Mouse (Mus musculus): Measurements from ENCODE around the gene Vps37c. TPM values are rescaled to one million over a fixed set of nuclear protein-coding genes. Genes with fewer than 3 reads are reported as not detected.

Gene Vps37c
- polyA plus RNA-seq, 1 experiment from 2014 or later: 26.2 TPM

GRCm38 (mm10) chr19:10738811-10739210 is 50.3 kb downstream of the Vps37c start, which contains the start of gene Cd5:
Gene Cd5, minus strand, starts transcription at chr19:10739002.
- 76% methylated on average over 4 of the region's 4 CpGs for WGBS
- DNase-seq (ENCODE audit: low spot score) (no peak), ATAC-seq (replicated peaks; ENCODE audit: insufficient number of reproducible peaks, low FRiP score, low TSS enrichment, low read depth) (no peak)
- no peaks in the 10 kb centered on the region for H3K9me3 ChIP-seq (replicated peaks; ENCODE audit: control insufficient read depth, low read length)
- H3K27ac ChIP-seq (replicated peaks; ENCODE audit: low read depth, low read length): no peak within 1 kb of the TSS
- H3K4me3 ChIP-seq (ENCODE audit: low read depth, low read length): no peak within 1 kb of the TSS
- H3K27me3 ChIP-seq (ENCODE audit: control insufficient read depth, insufficient read depth, low read length): no peaks in the 10 kb centered on the region
- no peak within 1 kb of the TSS for H3K4me2 ChIP-seq (ENCODE audit: low read depth, low read length)
- H3K4me1 ChIP-seq (ENCODE audit: control insufficient read depth, insufficient read depth, low read length): no peaks in the 10 kb centered on the region; the same call in 1 of the 2 replicates
- H3K9ac ChIP-seq (replicated peaks; ENCODE audit: low read length): no peak within 1 kb of the TSS
- H3K36me3 ChIP-seq (replicated peaks; ENCODE audit: control insufficient read depth, insufficient read depth, low read depth, low read length): no peaks in the 10 kb centered on the region

DNA sequence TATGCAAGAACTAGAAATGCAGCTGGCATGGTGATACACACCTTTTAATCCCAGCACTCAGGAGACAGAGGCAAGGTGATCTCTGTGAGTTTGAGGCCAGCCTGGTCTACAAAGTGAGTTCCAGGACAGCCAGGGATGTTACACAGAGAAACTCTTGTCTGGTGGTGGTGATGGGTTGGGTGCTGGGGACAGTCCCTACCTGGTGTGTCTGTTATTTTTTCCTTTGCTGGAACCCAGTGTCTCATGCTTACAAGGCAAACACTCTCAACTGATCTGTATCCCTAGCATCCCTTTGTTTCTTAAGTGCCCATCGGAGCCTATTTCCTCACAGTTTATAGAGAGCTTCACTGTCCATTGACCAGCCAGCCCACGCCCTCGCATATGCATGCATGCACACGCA is 51.4 kb downstream of the Vps37c start:
- Histone ChIP-seq H3K4me3 (ENCODE audit: low read depth, low read length) (no peak overlapping the region), H3K27me3 (ENCODE audit: control insufficient read depth, insufficient read depth, low read length) (no peaks in the 10 kb centered on the region), H3K9ac (replicated peaks; ENCODE audit: low read length) (no peak overlapping the region), H3K36me3 (replicated peaks; ENCODE audit: control insufficient read depth, insufficient read depth, low read depth, low read length) (no peaks in the 10 kb centered on the region), H3K9me3 (replicated peaks; ENCODE audit: control insufficient read depth, low read length) (no peaks in the 10 kb centered on the region), H3K27ac (replicated peaks; ENCODE audit: low read depth, low read length) (no peak overlapping the region), H3K4me2 (ENCODE audit: low read depth, low read length) (no peak overlapping the region), H3K4me1 (ENCODE audit: control insufficient read depth, insufficient read depth, low read length) (no peaks in the 10 kb centered on the region; the same call in 1 of the 2 replicates)
- DNase-seq (ENCODE audit: low spot score) (no peak), ATAC-seq (replicated peaks; ENCODE audit: insufficient number of reproducible peaks, low FRiP score, low TSS enrichment, low read depth) (no peak)
- 98% methylated on average over 4 of the region's 4 CpGs for WGBS

- Histone ChIP-seq H3K4me3 (ENCODE audit: low read depth, low read length) (no peak overlapping the region), H3K27ac (replicated peaks; ENCODE audit: low read depth, low read length) (no peak overlapping the region), H3K4me1 (ENCODE audit: control insufficient read depth, insufficient read depth, low read length) (no peaks in the 10 kb centered on the region; the same call in 1 of the 2 replicates), H3K27me3 (ENCODE audit: control insufficient read depth, insufficient read depth, low read length) (no peaks in the 10 kb centered on the region), H3K36me3 (replicated peaks; ENCODE audit: control insufficient read depth, insufficient read depth, low read depth, low read length) (no peaks in the 10 kb centered on the region), H3K9ac (replicated peaks; ENCODE audit: low read length) (no peak overlapping the region), H3K9me3 (replicated peaks; ENCODE audit: control insufficient read depth, low read length) (no peaks in the 10 kb centered on the region), H3K4me2 (ENCODE audit: low read depth, low read length) (no peak overlapping the region)
- no peak for DNase-seq (ENCODE audit: low spot score)
- ATAC-seq (replicated peaks; ENCODE audit: insufficient number of reproducible peaks, low FRiP score, low TSS enrichment, low read depth): no peak
- WGBS: 41% methylated on average over 11 of the region's 11 CpGs
These were observed 52.3 kb downstream of the Vps37c start for GRCm38 (mm10) chr19:10740641-10741440.

- no peak overlapping the region for H3K4me2 ChIP-seq (ENCODE audit: low read depth, low read length)
- no peaks in the 10 kb centered on the region for H3K36me3 ChIP-seq (replicated peaks; ENCODE audit: control insufficient read depth, insufficient read depth, low read depth, low read length)
- 86% methylated on average over 6 of the region's 6 CpGs for WGBS
- no peaks in the 10 kb centered on the region for H3K27me3 ChIP-seq (ENCODE audit: control insufficient read depth, insufficient read depth, low read length)
- no peak for DNase-seq (ENCODE audit: low spot score)
- H3K9ac ChIP-seq (replicated peaks; ENCODE audit: low read length): no peak overlapping the region
- no peak overlapping the region for H3K4me3 ChIP-seq (ENCODE audit: low read depth, low read length)
- no peaks in the 10 kb centered on the region for H3K9me3 ChIP-seq (replicated peaks; ENCODE audit: control insufficient read depth, low read length)
- ATAC-seq (replicated peaks; ENCODE audit: insufficient number of reproducible peaks, low FRiP score, low TSS enrichment, low read depth): no peak
- H3K4me1 ChIP-seq (ENCODE audit: control insufficient read depth, insufficient read depth, low read length): no peaks in the 10 kb centered on the region; the same call in 1 of the 2 replicates
- H3K27ac ChIP-seq (replicated peaks; ENCODE audit: low read depth, low read length): no peak overlapping the region
These were observed 53.6 kb downstream of the Vps37c start for GRCm38 (mm10) chr19:10742145-10742544.

- no peaks in the 10 kb centered on the region; the same call in 1 of the 2 replicates for H3K4me1 ChIP-seq (ENCODE audit: control insufficient read depth, insufficient read depth, low read length)
- no peak overlapping the region for H3K4me3 ChIP-seq (ENCODE audit: low read depth, low read length)
- 74% methylated on average over 3 of the region's 3 CpGs for WGBS
- no peak overlapping the region for H3K9ac ChIP-seq (replicated peaks; ENCODE audit: low read length)
- no peak overlapping the region for H3K4me2 ChIP-seq (ENCODE audit: low read depth, low read length)
- H3K36me3 ChIP-seq (replicated peaks; ENCODE audit: control insufficient read depth, insufficient read depth, low read depth, low read length): no peaks in the 10 kb centered on the region
- DNase-seq (ENCODE audit: low spot score) (no peak), ATAC-seq (replicated peaks; ENCODE audit: insufficient number of reproducible peaks, low FRiP score, low TSS enrichment, low read depth) (no peak)
- no peaks in the 10 kb centered on the region for H3K9me3 ChIP-seq (replicated peaks; ENCODE audit: control insufficient read depth, low read length)
- H3K27ac ChIP-seq (replicated peaks; ENCODE audit: low read depth, low read length): no peak overlapping the region
- H3K27me3 ChIP-seq (ENCODE audit: control insufficient read depth, insufficient read depth, low read length): no peaks in the 10 kb centered on the region
These were observed 54.0 kb downstream of the Vps37c start for GRCm38 (mm10) chr19:10742565-10742964.

DNA sequence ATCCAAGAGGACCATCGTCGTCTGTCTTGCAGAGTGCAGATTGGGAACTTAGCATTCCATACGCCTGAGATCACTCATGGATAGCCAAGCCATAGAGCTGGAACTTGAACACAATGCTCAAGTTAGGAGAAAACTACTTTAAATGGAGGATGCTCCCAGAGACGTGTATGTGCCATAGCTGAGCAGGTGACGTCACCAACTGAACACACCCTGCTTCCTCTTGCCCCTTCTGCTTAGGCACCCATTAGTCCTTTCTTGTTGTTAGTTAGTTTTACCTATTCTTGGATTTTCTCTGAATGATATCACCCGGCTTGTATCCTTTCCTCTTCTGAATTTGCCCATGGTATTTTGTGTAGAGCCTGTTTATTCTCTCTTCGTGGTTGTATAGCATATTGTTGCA is 58.6 kb downstream of the Vps37c start:
- Histone ChIP-seq H3K4me3 (ENCODE audit: low read depth, low read length) (no peak overlapping the region), H3K9me3 (replicated peaks; ENCODE audit: control insufficient read depth, low read length) (no peaks in the 10 kb centered on the region), H3K9ac (replicated peaks; ENCODE audit: low read length) (no peak overlapping the region), H3K27me3 (ENCODE audit: control insufficient read depth, insufficient read depth, low read length) (no peaks in the 10 kb centered on the region), H3K27ac (replicated peaks; ENCODE audit: low read depth, low read length) (no peak overlapping the region), H3K36me3 (replicated peaks; ENCODE audit: control insufficient read depth, insufficient read depth, low read depth, low read length) (no peaks in the 10 kb centered on the region), H3K4me2 (ENCODE audit: low read depth, low read length) (no peak overlapping the region), H3K4me1 (ENCODE audit: control insufficient read depth, insufficient read depth, low read length) (no peaks in the 10 kb centered on the region)
- WGBS: 84% methylated on average over 7 of the region's 7 CpGs
- DNase-seq (ENCODE audit: low spot score) (no peak), ATAC-seq (replicated peaks; ENCODE audit: insufficient number of reproducible peaks, low FRiP score, low TSS enrichment, low read depth) (no peak)

DNA sequence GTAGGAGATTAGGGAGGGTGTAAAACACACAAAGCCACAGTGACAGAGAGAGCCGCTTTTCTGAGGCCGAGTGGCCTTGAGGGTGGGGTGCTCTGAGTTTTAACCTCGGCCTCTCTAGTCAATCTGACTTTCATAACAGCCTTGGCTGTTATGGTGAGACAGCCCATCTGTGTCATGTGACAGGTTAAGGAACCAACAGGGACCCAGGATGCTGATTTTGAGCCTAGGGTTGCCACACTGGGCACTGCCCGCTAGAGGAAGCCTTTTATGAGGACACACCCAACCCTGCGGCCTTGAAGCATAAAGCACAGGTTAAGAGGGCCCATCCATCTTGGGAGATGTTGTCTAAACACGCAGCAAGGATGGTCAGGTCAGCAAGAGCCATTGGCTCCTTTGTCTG is 59.2 kb downstream of the Vps37c start:
- H3K27me3 ChIP-seq (ENCODE audit: control insufficient read depth, insufficient read depth, low read length): no peaks in the 10 kb centered on the region
- H3K27ac ChIP-seq (replicated peaks; ENCODE audit: low read depth, low read length): no peak overlapping the region
- no peak overlapping the region for H3K4me3 ChIP-seq (ENCODE audit: low read depth, low read length)
- no peak overlapping the region for H3K4me2 ChIP-seq (ENCODE audit: low read depth, low read length)
- H3K9ac ChIP-seq (replicated peaks; ENCODE audit: low read length): no peak overlapping the region
- ATAC-seq (replicated peaks; ENCODE audit: insufficient number of reproducible peaks, low FRiP score, low TSS enrichment, low read depth): no peak
- no peaks in the 10 kb centered on the region for H3K9me3 ChIP-seq (replicated peaks; ENCODE audit: control insufficient read depth, low read length)
- WGBS: 89% methylated on average over 6 of the region's 6 CpGs
- no peaks in the 10 kb centered on the region for H3K4me1 ChIP-seq (ENCODE audit: control insufficient read depth, insufficient read depth, low read length)
- DNase-seq (ENCODE audit: low spot score): no peak
- no peaks in the 10 kb centered on the region for H3K36me3 ChIP-seq (replicated peaks; ENCODE audit: control insufficient read depth, insufficient read depth, low read depth, low read length)

DNA sequence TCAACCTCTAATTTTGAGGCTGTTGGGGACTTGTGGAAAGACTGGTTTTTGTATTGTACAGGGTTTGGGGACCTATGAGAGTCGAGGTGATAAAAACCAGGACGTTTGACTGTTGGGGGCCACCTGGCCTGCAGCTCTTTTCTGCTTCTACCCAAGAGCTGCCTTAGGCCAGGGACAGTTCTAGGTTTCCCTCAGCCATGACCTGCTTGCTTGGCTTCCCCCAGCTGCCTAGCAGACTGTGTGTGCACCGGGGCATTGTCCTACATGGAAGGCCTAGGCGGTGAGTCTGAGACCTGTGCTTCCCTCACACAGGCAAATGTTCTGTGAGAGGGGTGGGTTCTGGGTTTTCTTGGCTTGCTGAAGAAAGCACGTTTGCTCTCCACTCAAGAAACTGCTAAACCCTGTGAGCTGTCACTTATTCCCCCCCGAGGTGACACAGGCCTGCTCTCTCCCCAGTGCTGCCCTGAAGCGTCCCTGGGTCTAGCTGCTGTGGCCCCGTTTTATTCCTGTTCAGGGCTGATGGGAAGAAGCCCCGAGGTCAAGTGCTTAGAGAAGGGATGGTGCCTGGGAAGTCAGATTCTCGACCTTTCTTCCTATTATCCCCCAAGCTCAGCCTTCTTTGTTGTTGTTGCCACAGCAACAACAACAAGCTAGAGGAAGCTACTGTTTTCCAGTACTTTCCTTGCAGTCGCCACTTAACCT is 60.0 kb downstream of the Vps37c start:
- ATAC-seq (replicated peaks; ENCODE audit: insufficient number of reproducible peaks, low FRiP score, low TSS enrichment, low read depth) (no peak), DNase-seq (ENCODE audit: low spot score) (no peak)
- H3K27me3 ChIP-seq (ENCODE audit: control insufficient read depth, insufficient read depth, low read length): no peaks in the 10 kb centered on the region
- H3K4me1 ChIP-seq (ENCODE audit: control insufficient read depth, insufficient read depth, low read length): no peaks in the 10 kb centered on the region
- H3K4me3 ChIP-seq (ENCODE audit: low read depth, low read length): no peak overlapping the region
- H3K36me3 ChIP-seq (replicated peaks; ENCODE audit: control insufficient read depth, insufficient read depth, low read depth, low read length): no peaks in the 10 kb centered on the region
- 60% methylated on average over 11 of the region's 11 CpGs for WGBS
- no peak overlapping the region for H3K27ac ChIP-seq (replicated peaks; ENCODE audit: low read depth, low read length)
- no peak overlapping the region for H3K9ac ChIP-seq (replicated peaks; ENCODE audit: low read length)
- no peak overlapping the region for H3K4me2 ChIP-seq (ENCODE audit: low read depth, low read length)
- H3K9me3 ChIP-seq (replicated peaks; ENCODE audit: control insufficient read depth, low read length): no peaks in the 10 kb centered on the region
